Mouse (Mus musculus) C2C12 (cell line): Measurements from ENCODE around the gene Pcdh9.

Experiments
- CEBPB ChIP-seq: IDR thresholded peaks from one replicate; pipeline ENCODE4 v1.6.1; 2011; ENCODE audit warnings: low read depth, mild to moderate bottlenecking, control low read depth, moderate library complexity
- CTCF ChIP-seq: IDR thresholded peaks from one replicate; pipeline ENCODE4 v1.5.1; 2011; ENCODE audit not compliant: control insufficient read depth, insufficient read depth, insufficient read length
- MAX ChIP-seq: IDR thresholded peaks from one replicate; pipeline ENCODE4 v1.6.1; 2011; ENCODE audit warnings: mild to moderate bottlenecking, control low read depth
- MYOD1 ChIP-seq: IDR thresholded peaks from one replicate; pipeline ENCODE4 v1.6.1; 2011; ENCODE audit warnings: low read depth; ENCODE audit not compliant: control insufficient read depth, insufficient read length
- MYOG ChIP-seq: IDR thresholded peaks from one replicate; pipeline ENCODE4 v1.6.1; 2011; ENCODE audit not compliant: control insufficient read depth, insufficient read length; ENCODE audit errors: extremely low read depth
- USF1 ChIP-seq: IDR thresholded peaks from one replicate; pipeline ENCODE4 v1.6.1; 2011; ENCODE audit warnings: low read depth, mild to moderate bottlenecking, control low read depth, moderate library complexity

GRCm38 (mm10) chr14:93381163-93381562, 509.3 kb downstream of the Pcdh9 start:
- no peak for TF ChIP-seq CEBPB
- TF ChIP-seq CTCF: no peak
- TF ChIP-seq MAX: no peak
- TF ChIP-seq MYOD1: no peak
- TF ChIP-seq USF1: no peak
- TF ChIP-seq MYOG: no peak
